Mouse (Mus musculus) intestine, postnatal 0 days (tissue): ENCODE data around the gene Gprc5d. TPM values are rescaled to one million over a fixed set of nuclear protein-coding genes. Genes with fewer than 3 reads are reported as not detected.

ENCODE experiments used
- ATAC-seq: fragments of 200-750 bp; cut with Nextera tagmentation; 2 replicates; pipeline ENCODE4 v1.8.0; 2017; ENCODE audit warnings: mild to moderate bottlenecking, moderate TSS enrichment, moderate library complexity
- H3K27ac ChIP-seq: fragments of 300-500 bp; sonication (generic); 2 replicates; pipeline ENCODE4 v1.5.1; 2014; ENCODE audit warnings: mild to moderate bottlenecking, low read depth, low read length, moderate library complexity
- H3K27me3 ChIP-seq: fragments of 300-500 bp; sonication (generic); replicated peaks from 2 replicates; pipeline ENCODE4 v1.6.1; 2014; ENCODE audit warnings: low read length, mixed read lengths; ENCODE audit not compliant: control insufficient read depth, insufficient read depth
- H3K36me3 ChIP-seq: fragments of 300-500 bp; sonication (generic); 2 replicates; pipeline ENCODE4 v1.6.1; 2014; ENCODE audit warnings: mild to moderate bottlenecking, moderate library complexity; ENCODE audit not compliant: control insufficient read depth, insufficient read depth
- H3K4me1 ChIP-seq: fragments of 300-500 bp; sonication (generic); replicated peaks from 2 replicates; pipeline ENCODE4 v1.6.1; 2014; ENCODE audit warnings: antibody characterized with exemption, low read length, mixed read lengths; ENCODE audit not compliant: control insufficient read depth, insufficient read depth
- H3K4me2 ChIP-seq: fragments of 300-500 bp; sonication (generic); replicated peaks from 2 replicates; pipeline ENCODE4 v1.6.1; 2014; ENCODE audit warnings: low read depth, mild to moderate bottlenecking, moderate library complexity
- H3K4me3 ChIP-seq: fragments of 300-500 bp; sonication (generic); 2 replicates; pipeline ENCODE4 v1.5.1; 2014; ENCODE audit warnings: low read depth, low read length
- H3K9ac ChIP-seq: fragments of 300-500 bp; sonication (generic); 2 replicates; pipeline ENCODE4 v1.6.1; 2014; ENCODE audit warnings: mild to moderate bottlenecking, low read depth, low read length
- H3K9me3 ChIP-seq: fragments of 300-500 bp; sonication (generic); 2 replicates; pipeline ENCODE4 v1.6.1; 2016; ENCODE audit warnings: mixed run types; ENCODE audit not compliant: control insufficient read depth
- CTCF ChIP-seq: sonication (generic); IDR thresholded peaks from 2 replicates; pipeline ENCODE4 v1.5.1; 2016; ENCODE audit warnings: low read depth, mild to moderate bottlenecking, control low read depth, antibody characterized with exemption, moderate library complexity
- WGBS: fragments of 180-500 bp; shearing (Covaris S2); extraction: QIAGEN DNeasy Blood & Tissue Kit; methylation state at CpG from one replicate; pipeline ENCODE4 v1.1.7; 2014; 5-methylcytosine and 5-hydroxymethylcytosine counted together
- polyA plus RNA-seq: library from polyadenylated mRNA; unstranded; fragments of >200 nt; fragmentation: Nextera tagmentation; extraction: Ambion mirVana; gene quantifications from 2 replicates; pipeline ENCODE4 v1.2.1, GENCODE M21; 2015

Gene Gprc5d
- polyA plus RNA-seq, 1 experiment from 2014 or later: not detected

GRCm38 (mm10) chr6:135087721-135088451 is 30.2 kb downstream of the Gprc5d start:
- Histone ChIP-seq H3K4me2 (peak overlapping the region; percentile 10), H3K27me3 (no peaks in the 10 kb centered on the region), H3K36me3 (no peaks in the 10 kb centered on the region), H3K9ac (no peak overlapping the region), H3K27ac (no peak overlapping the region), H3K4me1 (no peaks in the 10 kb centered on the region), H3K4me3 (no peak overlapping the region), H3K9me3 (no peaks in the 10 kb centered on the region)
- TF ChIP-seq CTCF: peak; percentile 92
- 30% methylated on average over 19 of the region's 19 CpGs for WGBS
- ATAC-seq: peak; percentile 42; the same call in 1 of the 2 replicates

DNA sequence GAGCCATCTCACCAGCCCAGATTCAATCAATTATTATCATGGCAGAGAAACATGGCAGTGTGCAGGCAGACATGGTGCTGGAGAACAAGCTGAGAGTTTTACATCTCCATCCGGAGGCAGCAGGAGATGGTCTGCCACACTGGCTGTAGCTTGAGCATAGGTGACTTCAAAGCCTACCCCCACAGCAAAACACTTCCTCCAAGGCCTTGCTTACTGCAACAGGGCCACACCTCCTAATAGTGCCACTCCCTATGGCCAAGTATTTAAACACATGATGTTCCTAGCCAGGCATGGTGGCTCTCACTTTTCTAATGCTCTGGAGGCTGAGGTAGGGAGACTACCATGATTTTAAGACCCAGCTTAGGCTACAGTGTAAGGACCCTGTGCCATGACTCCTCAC is 32.4 kb downstream of the Gprc5d start:
- no peak overlapping the region for H3K27ac ChIP-seq
- 0 out of 2 replicates have a peak, but pooled peaks have one; percentile 18 for ATAC-seq
- no peak overlapping the region for H3K9ac ChIP-seq
- no peaks in the 10 kb centered on the region for H3K9me3 ChIP-seq
- no peak for TF ChIP-seq CTCF
- H3K36me3 ChIP-seq: no peaks in the 10 kb centered on the region
- no peaks in the 10 kb centered on the region for H3K27me3 ChIP-seq
- H3K4me2 ChIP-seq: no peak overlapping the region
- H3K4me3 ChIP-seq: no peak overlapping the region
- no peaks in the 10 kb centered on the region for H3K4me1 ChIP-seq
- 93% methylated on average over 1 of the region's 1 CpGs for WGBS

DNA sequence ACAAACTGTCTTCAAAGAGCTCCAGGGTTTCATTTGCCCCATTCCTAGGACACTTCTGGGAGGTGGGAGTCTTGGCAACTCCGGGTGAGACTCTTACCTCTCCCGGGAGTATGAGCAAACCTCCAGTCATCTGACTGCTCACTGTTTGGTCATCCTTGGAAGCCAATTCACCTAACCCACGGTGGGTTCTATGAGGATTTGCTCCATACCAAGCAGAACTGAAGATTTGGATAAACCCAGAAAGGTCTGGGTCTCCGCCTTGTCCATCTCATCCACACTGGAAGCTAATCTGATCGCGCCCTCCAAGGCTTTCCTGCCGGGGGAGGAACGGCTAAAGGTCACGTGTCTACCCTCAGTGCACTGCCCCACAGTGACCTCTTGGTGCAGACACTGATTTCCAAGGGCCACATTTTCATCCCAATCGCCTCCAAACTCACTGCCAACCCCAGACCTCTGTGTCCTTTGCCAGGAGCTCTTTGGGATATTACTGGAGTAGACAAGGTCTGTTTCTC is 34.0 kb downstream of the Gprc5d start:
- no peak overlapping the region for H3K27ac ChIP-seq
- H3K27me3 ChIP-seq: no peaks in the 10 kb centered on the region
- H3K9ac ChIP-seq: no peak overlapping the region
- no peaks in the 10 kb centered on the region for H3K9me3 ChIP-seq
- TF ChIP-seq CTCF: no peak
- H3K4me2 ChIP-seq: no peak overlapping the region
- WGBS: 76% methylated on average over 10 of the region's 10 CpGs
- no peaks in the 10 kb centered on the region for H3K4me1 ChIP-seq
- H3K36me3 ChIP-seq: no peaks in the 10 kb centered on the region
- no peak overlapping the region for H3K4me3 ChIP-seq
- ATAC-seq: no peak

DNA sequence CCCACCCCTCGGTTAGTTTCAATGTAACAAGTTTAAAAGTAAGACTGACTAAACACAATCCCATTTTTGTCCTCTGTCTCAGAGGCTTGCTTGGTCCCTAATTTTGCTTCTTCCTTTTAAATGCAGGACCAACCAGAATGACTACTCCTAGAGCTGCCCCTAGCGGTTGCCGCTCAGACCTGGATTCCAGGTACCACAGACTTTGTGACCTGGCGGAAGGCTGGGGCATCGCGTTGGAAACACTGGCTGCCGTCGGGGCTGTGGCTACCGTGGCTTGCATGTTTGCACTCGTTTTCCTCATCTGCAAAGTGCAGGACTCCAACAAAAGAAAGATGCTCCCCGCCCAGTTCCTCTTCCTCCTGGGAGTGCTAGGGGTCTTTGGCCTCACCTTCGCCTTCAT is 39.7 kb downstream of the Gprc5d start:
- no peak for ATAC-seq

GRCm38 (mm10) chr6:135076202-135076601 is 41.9 kb downstream of the Gprc5d start:
- Histone ChIP-seq H3K4me3 (no peak overlapping the region), H3K27ac (no peak overlapping the region), H3K27me3 (no peaks in the 10 kb centered on the region), H3K4me2 (no peak overlapping the region), H3K36me3 (no peaks in the 10 kb centered on the region), H3K4me1 (no peaks in the 10 kb centered on the region), H3K9ac (no peak overlapping the region), H3K9me3 (no peaks in the 10 kb centered on the region)
- 33% methylated on average over 3 of the region's 3 CpGs for WGBS
- peak; percentile 54; the same call in 1 of the 2 replicates for ATAC-seq
- TF ChIP-seq CTCF: no peak

More for the DNA sequence above, 39.7 kb downstream of the Gprc5d start:
- H3K9me3 ChIP-seq: no peaks in the 10 kb centered on the region
- H3K9ac ChIP-seq: no peak overlapping the region
- no peak overlapping the region for H3K27ac ChIP-seq
- no peak overlapping the region for H3K4me3 ChIP-seq
- H3K4me2 ChIP-seq: no peak overlapping the region
- H3K27me3 ChIP-seq: no peaks in the 10 kb centered on the region
- WGBS: 52% methylated on average over 12 of the region's 12 CpGs
- no peak for TF ChIP-seq CTCF
- no peaks in the 10 kb centered on the region for H3K36me3 ChIP-seq
- H3K4me1 ChIP-seq: no peaks in the 10 kb centered on the region

DNA sequence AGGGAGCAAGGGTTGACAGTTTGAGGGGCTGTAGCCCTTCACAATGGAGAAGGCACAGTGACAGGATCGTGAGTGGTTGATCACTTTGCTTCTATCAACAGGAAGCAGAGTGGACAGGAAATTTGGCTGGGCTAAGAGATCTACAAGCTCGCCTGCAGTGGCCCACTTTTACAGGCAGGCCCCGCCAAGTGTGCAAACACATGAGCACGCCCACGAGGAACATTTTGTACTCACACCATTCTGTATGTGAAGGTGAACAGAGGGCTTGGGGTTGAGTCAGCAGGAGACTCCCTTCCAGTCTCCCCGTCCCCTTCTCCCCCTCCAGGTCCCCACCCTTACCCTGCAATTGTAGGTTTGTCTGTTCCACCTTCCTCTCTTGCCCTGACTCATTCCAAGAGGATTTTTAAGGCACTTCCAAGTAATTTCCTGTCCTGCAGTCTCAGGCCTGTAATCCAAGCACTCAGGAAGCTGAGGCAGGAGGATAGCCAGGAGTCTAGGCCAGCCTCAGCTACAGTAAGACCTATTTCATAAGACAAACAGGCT is 43.6 kb downstream of the Gprc5d start:
- H3K27ac ChIP-seq: no peak overlapping the region

More for the DNA sequence above, 43.6 kb downstream of the Gprc5d start:
- no peaks in the 10 kb centered on the region for H3K4me1 ChIP-seq
- H3K4me3 ChIP-seq: no peak overlapping the region
- no peaks in the 10 kb centered on the region for H3K27me3 ChIP-seq
- TF ChIP-seq CTCF: no peak
- H3K9me3 ChIP-seq: no peaks in the 10 kb centered on the region
- no peak overlapping the region for H3K9ac ChIP-seq
- no peaks in the 10 kb centered on the region for H3K36me3 ChIP-seq
- ATAC-seq: no peak
- 46% methylated on average over 6 of the region's 6 CpGs for WGBS
- H3K4me2 ChIP-seq: no peak overlapping the region
